Mouse (Mus musculus) MEL (cell line): ENCODE measurements around the gene Med8. TPM values are rescaled to one million over a fixed set of nuclear protein-coding genes. Genes with fewer than 3 reads are reported as not detected.

Experiments used
- DNase-seq: peaks from one replicate; pipeline ENCODE4 v3.0.0; 2011; ENCODE audit warnings: low read depth, low spot score
- H3K27ac ChIP-seq: 2 replicates; pipeline ENCODE4 v1.5.1; 2012; ENCODE audit warnings: low read depth, mild to moderate bottlenecking, control low read depth, low read length, moderate library complexity; ENCODE audit not compliant: control insufficient read depth
- H3K27me3 ChIP-seq, 2 experiments: fragments of 150-350 bp in 1 of 2; sonication (generic) in 1 of 2; 2 replicates each; pipeline ENCODE4 v1.6.1; 2012; ENCODE audit warnings: low read length in 2 of 2, mild to moderate bottlenecking in 2 of 2, improper control_type of control experiment in 1 of 2, moderate library complexity in 1 of 2; ENCODE audit not compliant: insufficient read depth in 2 of 2, control insufficient read depth in 1 of 2
- H3K36me3 ChIP-seq, 2 experiments: 2 replicates each; pipeline ENCODE4 v1.6.1; 2012 to 2014; ENCODE audit warnings: low read length in 2 of 2, improper control_type of control experiment in 1 of 2, inconsistent platforms in 1 of 2, mild to moderate bottlenecking in 1 of 2; ENCODE audit not compliant: insufficient read depth in 2 of 2, control insufficient read depth in 1 of 2
- H3K4me1 ChIP-seq, 2 experiments: fragments of 150-350 bp in 1 of 2; sonication (generic) in 1 of 2; 2 replicates each; pipeline ENCODE4 v1.6.1; 2012; ENCODE audit warnings: low read length in 2 of 2, improper control_type of control experiment in 1 of 2, mild to moderate bottlenecking in 1 of 2; ENCODE audit not compliant: insufficient read depth in 2 of 2, control insufficient read depth in 1 of 2
- H3K4me3 ChIP-seq, 2 experiments: fragments of 150-350 bp in 1 of 2; sonication (generic) in 1 of 2; 2 replicates each; pipeline ENCODE4 v1.5.1; 2012; ENCODE audit warnings: low read depth in 2 of 2, low read length in 2 of 2, mild to moderate bottlenecking in 2 of 2, moderate library complexity in 2 of 2, control low read depth in 1 of 2, improper control_type of control experiment in 1 of 2; ENCODE audit not compliant: control insufficient read depth in 1 of 2, insufficient read depth in 1 of 2
- H3K79me2 ChIP-seq: 2 replicates; pipeline ENCODE4 v1.6.1; 2012; ENCODE audit warnings: mild to moderate bottlenecking, low read length, moderate library complexity; ENCODE audit not compliant: control insufficient read depth, poor library complexity, insufficient read depth
- H3K9ac ChIP-seq: 2 replicates; pipeline ENCODE4 v1.6.1; 2012; ENCODE audit warnings: low read depth, mild to moderate bottlenecking, control low read depth, low read length, moderate library complexity; ENCODE audit not compliant: control insufficient read depth, poor library complexity, severe bottlenecking
- H3K9me3 ChIP-seq: fragments of 150-350 bp; sonication (generic); replicated peaks from 2 replicates; pipeline ENCODE4 v1.6.1; 2012; ENCODE audit warnings: mild to moderate bottlenecking, low read length, improper control_type of control experiment, moderate library complexity; ENCODE audit not compliant: insufficient read depth
- BHLHE40 ChIP-seq: IDR thresholded peaks from 2 replicates; pipeline ENCODE4 v1.6.1; 2012; ENCODE audit warnings: low read depth, mild to moderate bottlenecking, inconsistent platforms, low read length, improper control_type of control experiment, borderline replicate concordance
- CHD2 ChIP-seq: IDR thresholded peaks from 2 replicates; pipeline ENCODE4 v1.6.1; 2011; ENCODE audit warnings: low read length, improper control_type of control experiment
- ETS1 ChIP-seq: IDR thresholded peaks from 2 replicates; pipeline ENCODE4 v1.6.1; 2012; ENCODE audit warnings: low read depth, mild to moderate bottlenecking, inconsistent platforms, low read length, improper control_type of control experiment, moderate library complexity
- GABPA ChIP-seq: IDR thresholded peaks from 2 replicates; pipeline ENCODE4 v1.6.1; 2012; ENCODE audit warnings: low read depth, mild to moderate bottlenecking, inconsistent platforms, low read length, improper control_type of control experiment, moderate library complexity
- GATA1 ChIP-seq: IDR thresholded peaks from 2 replicates; pipeline ENCODE4 v1.6.1; 2011; ENCODE audit warnings: low read depth, low read length, improper control_type of control experiment
- MAFK ChIP-seq: IDR thresholded peaks from 2 replicates; pipeline ENCODE4 v1.6.1; 2011; ENCODE audit warnings: low read depth, mild to moderate bottlenecking, low read length, improper control_type of control experiment, borderline replicate concordance
- MAZ ChIP-seq: IDR thresholded peaks from 2 replicates; pipeline ENCODE4 v1.6.1; 2012; ENCODE audit warnings: low read depth, mild to moderate bottlenecking, inconsistent platforms, low read length, improper control_type of control experiment
- MEF2A ChIP-seq: IDR thresholded peaks from 2 replicates; pipeline ENCODE4 v1.6.1; 2014; ENCODE audit warnings: low read depth, mild to moderate bottlenecking, inconsistent platforms, low read length, improper control_type of control experiment; ENCODE audit not compliant: poor library complexity, insufficient replicate concordance, severe bottlenecking; ENCODE audit errors: extremely low read depth
- MXI1 ChIP-seq: IDR thresholded peaks from 2 replicates; pipeline ENCODE4 v1.6.1; 2011; ENCODE audit warnings: mild to moderate bottlenecking, low read depth, low read length, improper control_type of control experiment
- MYB ChIP-seq: IDR thresholded peaks from 2 replicates; pipeline ENCODE4 v1.6.1; 2011; ENCODE audit warnings: mild to moderate bottlenecking, low read depth, low read length, improper control_type of control experiment
- NRF1 ChIP-seq: IDR thresholded peaks from 2 replicates; pipeline ENCODE4 v1.6.1; 2014; ENCODE audit warnings: low read depth, mild to moderate bottlenecking, inconsistent platforms, low read length, improper control_type of control experiment, moderate library complexity; ENCODE audit not compliant: poor library complexity, insufficient read depth, severe bottlenecking
- POLR2AphosphoS2 ChIP-seq: IDR thresholded peaks from 2 replicates; pipeline ENCODE4 v1.6.1; 2011; ENCODE audit warnings: low read length, improper control_type of control experiment
- RCOR1 ChIP-seq: IDR thresholded peaks from 2 replicates; pipeline ENCODE4 v1.6.1; 2012; ENCODE audit warnings: low read depth, mild to moderate bottlenecking, inconsistent platforms, low read length, improper control_type of control experiment
- USF1 ChIP-seq: IDR thresholded peaks from 2 replicates; pipeline ENCODE4 v1.6.1; 2014; ENCODE audit warnings: low read depth, mild to moderate bottlenecking, inconsistent platforms, low read length, improper control_type of control experiment, moderate library complexity
- ZC3H11A ChIP-seq: IDR thresholded peaks from 2 replicates; pipeline ENCODE4 v1.6.1; 2012; ENCODE audit warnings: low read depth, mild to moderate bottlenecking, inconsistent platforms, low read length, improper control_type of control experiment
- ZKSCAN1 ChIP-seq: IDR thresholded peaks from 2 replicates; pipeline ENCODE4 v1.6.1; 2012; ENCODE audit warnings: low read depth, mild to moderate bottlenecking, inconsistent platforms, low read length, improper control_type of control experiment, moderate library complexity
- ZMIZ1 ChIP-seq: IDR thresholded peaks from 2 replicates; pipeline ENCODE4 v1.6.1; 2012; ENCODE audit warnings: low read depth, mild to moderate bottlenecking, inconsistent platforms, low read length, improper control_type of control experiment, moderate library complexity
- polyA plus RNA-seq, 2 experiments: library from polyadenylated mRNA; stranded (reverse) in 1 of 2; unstranded in 1 of 2; fragments of >175 nt in 1 of 2; fragments of >200 nt in 1 of 2; gene quantifications; 2 replicates each; pipeline versions ENCODE4 v1.2.1 to v1.2.4; 2012; ENCODE audit warnings: low replicate concordance in 2 of 2, low read depth in 1 of 2; ENCODE audit not compliant: insufficient read length in 2 of 2, insufficient read depth in 1 of 2, missing spikeins in 1 of 2
- total RNA-seq: library from RNA; depleted of rRNA; stranded (reverse); fragments of 300-350 nt; gene quantifications from 2 replicates; pipeline ENCODE4 v1.2.3, GENCODE M21; 2012

Gene Med8
- total and polyA plus RNA-seq, 3 experiments = 84.2 to 159 (median 134) TPM

GRCm38 (mm10) chr4:118362879-118363278 lies 46.3 kb upstream of the Med8 start:
- no peak overlapping the region for H3K27ac ChIP-seq
- no peak overlapping the region for H3K9ac ChIP-seq
- H3K4me3 ChIP-seq = no peak overlapping the region
- peaks cover 1% of the 10 kb centered on the region; the same call in 1 of the 2 replicates for H3K79me2 ChIP-seq
- H3K9me3 ChIP-seq = no peaks in the 10 kb centered on the region
- peaks cover 2 to 6% of the 10 kb centered on the region in 2 experiments; a peak in 1 of 4 replicates for H3K4me1 ChIP-seq
- DNase-seq = no peak
- peaks cover 0 to 4% of the 10 kb centered on the region in 2 experiments; a peak in 1 of 4 replicates for H3K36me3 ChIP-seq
- no peaks in the 10 kb centered on the region for H3K27me3 ChIP-seq
- TF ChIP-seq MXI1 (no peak), MYB (no peak), GABPA (no peak), MAFK (no peak), CHD2 (no peak), ETS1 (no peak), GATA1 (no peak), ZMIZ1 (no peak), USF1 (no peak), POLR2AphosphoS2 (no peak), RCOR1 (no peak)

DNA sequence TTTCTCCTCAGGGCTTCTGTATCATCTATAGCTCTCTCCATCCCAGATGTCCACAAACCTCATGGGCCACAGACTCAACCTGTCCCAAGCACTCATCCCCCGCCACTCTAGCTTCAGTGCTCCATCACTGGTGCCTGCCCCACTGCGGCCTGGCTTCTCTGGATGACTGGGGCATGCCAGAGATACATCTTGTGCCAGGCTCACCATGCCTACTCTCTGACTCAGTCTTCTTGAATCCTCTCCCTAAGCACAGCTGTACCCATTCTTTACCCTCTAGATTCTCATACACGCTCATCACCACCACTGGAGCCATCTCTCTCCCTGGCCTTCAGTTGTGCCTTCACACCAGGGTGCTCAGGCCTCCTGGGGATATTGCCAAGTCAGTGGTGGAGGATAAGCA lies 45.2 kb upstream of the Med8 start:
- TF ChIP-seq MXI1 (no peak), ZC3H11A (no peak), NRF1 (no peak), MAZ (no peak), ZKSCAN1 (no peak), BHLHE40 (no peak), CHD2 (no peak), ETS1 (no peak), USF1 (no peak), MEF2A (no peak), RCOR1 (no peak)
- TF ChIP-seq, all 39 proteins: peak for 0
- Histone ChIP-seq H3K27me3 (no peaks in the 10 kb centered on the region), H3K36me3 (peaks cover 0 to 4% of the 10 kb centered on the region in 2 experiments; a peak in 2 of 4 replicates), H3K27ac (no peak overlapping the region), H3K79me2 (peaks cover 1% of the 10 kb centered on the region; the same call in 1 of the 2 replicates), H3K4me3 (no peak overlapping the region), H3K4me1 (peaks cover 2 to 6% of the 10 kb centered on the region in 2 experiments; a peak in 1 of 4 replicates), H3K9me3 (no peaks in the 10 kb centered on the region), H3K9ac (no peak overlapping the region)
- DNase-seq = no peak
